Mouse (Mus musculus) gastrocnemius, adult 8-10 months (tissue): ENCODE results near the gene Timm44. TPM values are rescaled to one million over a fixed set of nuclear protein-coding genes. Genes with fewer than 3 reads are reported as not detected.

Source experiments
- total RNA-seq, 4 experiments: library from RNA; stranded (reverse); gene quantifications; 2 replicates each; pipeline ENCODE4 v1.2.4; 2022

Gene Timm44
- total RNA-seq, 4 experiments from 2014 or later = 53.9 to 58.7 (median 54.8) TPM

Other genes starting within 250 kb of the Timm44 start
- 1 to 10 TPM in 2 of 4 experiments, under 1 TPM in 2; 0.73 to 1.5 (median 1.1) TPM for gene Cd209f, start 170.1 kb downstream of the Timm44 start, total RNA-seq
- under 1 TPM in 3 of 4 experiments, not detected in 1; 0.36 to 0.83 (median 0.39) TPM for gene Cd209g, start 141.8 kb downstream of the Timm44 start, total RNA-seq
- gene Evi5l, start 109.3 kb downstream of the Timm44 start, total RNA-seq = 10 to 100 TPM; 15.1 to 16.9 (median 16.2) TPM
- gene Prr36, start 58.5 kb downstream of the Timm44 start, total RNA-seq = not detected
- under 1 TPM in 1 of 4 experiments, not detected in 3; 0.08 TPM for gene Lrrc8e, start 49.1 kb downstream of the Timm44 start, total RNA-seq
- gene Map2k7, start 37.2 kb downstream of the Timm44 start, total RNA-seq = 10 to 100 TPM; 73.5 to 86.8 (median 77.5) TPM
- not detected for gene Gm49320, start 37.0 kb downstream of the Timm44 start, total RNA-seq
- 1 to 10 TPM in 3 of 4 experiments, under 1 TPM in 1; 0.82 to 3.6 (median 1.7) TPM for gene Tgfbr3l, start 27.7 kb downstream of the Timm44 start, total RNA-seq
- 10 to 100 TPM; 10.5 to 11.7 (median 11.5) TPM for gene Snapc2, start 22.8 kb downstream of the Timm44 start, total RNA-seq
- gene Ctxn1, start 16.6 kb downstream of the Timm44 start, total RNA-seq = under 1 TPM in 3 of 4 experiments, not detected in 1; 0.24 to 0.56 (median 0.27) TPM
- 10 to 100 TPM in 2 of 4 experiments, 1 to 10 TPM in 2; 6.1 to 12.3 (median 10.1) TPM for gene Ccl25, start 49.3 kb upstream of the Timm44 start, total RNA-seq
- gene Elavl1, start 49.5 kb upstream of the Timm44 start, total RNA-seq = 10 to 100 TPM; 39.7 to 49.1 (median 44.2) TPM
- 1 to 10 TPM; 1.8 to 4.3 (median 2.5) TPM for gene Cers4, start 217.1 kb upstream of the Timm44 start, total RNA-seq